Mouse (Mus musculus): ENCODE results near the gene Tspan4. TPM values are rescaled to one million over a fixed set of nuclear protein-coding genes. Genes with fewer than 3 reads are reported as not detected.
A peak's percentile ranks its signal among the peaks of the same experiment; 100 is the strongest.

Tspan4 gene
- total RNA-seq, 2 experiments from 2014 or later, result 27.3 to 44.1 TPM

DNA sequence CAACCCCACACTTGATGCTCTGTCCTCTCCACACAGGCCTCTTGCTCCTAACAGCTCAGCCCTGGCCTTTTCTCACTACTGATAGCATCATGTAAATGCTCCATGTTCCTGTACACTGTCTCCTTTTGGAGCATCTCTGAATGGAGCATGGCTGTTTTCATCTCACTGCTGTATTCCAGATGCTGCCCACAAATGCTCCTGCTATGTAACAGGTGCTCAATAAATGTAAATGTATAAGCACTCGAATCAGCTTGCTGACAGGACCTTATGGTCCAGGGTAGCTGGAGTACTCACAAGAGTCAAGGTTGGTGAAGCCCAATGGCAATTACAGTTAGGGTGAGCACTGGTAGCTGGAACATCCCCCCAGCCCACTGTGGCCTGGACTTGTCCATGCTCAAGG is 3.8 kb upstream of the Tspan4 start:
- intact Hi-C loops (cut with DNase I), result no loop called here
- no peak for DNase-seq

DNA sequence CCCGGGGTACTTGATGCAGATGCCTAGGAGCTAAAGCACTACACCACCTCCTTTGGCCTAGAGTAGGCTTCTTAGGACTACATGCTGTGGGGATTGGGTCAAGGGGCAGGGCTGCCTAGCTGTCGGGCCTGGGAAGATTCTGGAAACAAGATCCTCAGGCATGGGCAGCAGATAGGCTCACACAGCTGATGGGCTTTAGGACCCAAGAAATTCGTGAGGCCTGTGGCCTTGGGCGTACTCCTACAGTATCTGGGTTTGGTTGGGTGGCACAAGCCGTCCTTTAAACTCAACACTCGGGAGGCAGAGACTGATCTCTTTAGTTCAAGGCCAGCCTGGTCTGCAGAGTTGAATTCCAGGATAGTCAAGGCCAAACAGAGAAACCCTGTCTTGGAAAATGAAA is 2.8 kb upstream of the Tspan4 start:
- intact Hi-C loops (cut with DNase I), result no loop called here
- DNase-seq, result no peak

DNA sequence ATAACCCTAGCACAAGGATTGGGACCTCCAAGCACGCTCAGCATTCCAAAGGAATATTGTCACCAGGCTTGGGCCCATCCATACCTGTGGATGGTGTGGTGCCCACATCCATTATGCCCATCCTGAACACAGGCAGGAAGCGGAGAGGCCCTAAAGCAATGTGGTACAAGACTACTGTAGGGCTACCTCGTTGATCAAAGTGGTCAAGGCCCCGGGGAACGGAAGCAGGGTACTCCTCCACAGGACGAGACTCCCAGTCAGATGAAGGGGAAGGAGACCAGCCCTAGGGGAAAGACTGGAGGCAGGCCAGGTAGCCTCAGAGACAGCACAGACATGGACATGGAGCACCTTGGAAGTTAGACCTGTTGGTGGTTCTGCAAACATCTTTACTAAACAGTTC is 2.3 kb upstream of the Tspan4 start:
- intact Hi-C loops (cut with DNase I), result no loop called here
- no peak for DNase-seq

DNA sequence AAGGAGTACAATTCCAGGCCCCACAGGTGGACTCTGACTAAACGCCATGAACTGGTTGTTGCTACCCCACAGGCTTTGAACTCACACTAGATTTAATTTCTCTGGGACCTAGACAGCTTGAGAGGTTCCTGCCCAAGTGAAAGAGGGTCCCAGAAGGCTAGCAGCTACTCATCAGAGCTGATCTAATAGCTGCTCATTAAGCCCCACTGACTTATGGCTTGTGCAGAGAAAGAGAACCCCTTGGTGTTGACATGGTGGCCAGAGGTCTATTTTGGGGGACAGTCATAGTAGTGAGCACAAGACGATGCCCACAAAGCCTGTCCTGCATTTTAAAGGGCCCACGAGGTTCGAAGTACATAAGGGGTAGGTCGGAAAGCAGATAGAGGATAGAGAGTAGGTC is 880 bp upstream of the Tspan4 start:
- intact Hi-C loops (cut with DNase I), result no loop called here
- no peak for DNase-seq

DNA sequence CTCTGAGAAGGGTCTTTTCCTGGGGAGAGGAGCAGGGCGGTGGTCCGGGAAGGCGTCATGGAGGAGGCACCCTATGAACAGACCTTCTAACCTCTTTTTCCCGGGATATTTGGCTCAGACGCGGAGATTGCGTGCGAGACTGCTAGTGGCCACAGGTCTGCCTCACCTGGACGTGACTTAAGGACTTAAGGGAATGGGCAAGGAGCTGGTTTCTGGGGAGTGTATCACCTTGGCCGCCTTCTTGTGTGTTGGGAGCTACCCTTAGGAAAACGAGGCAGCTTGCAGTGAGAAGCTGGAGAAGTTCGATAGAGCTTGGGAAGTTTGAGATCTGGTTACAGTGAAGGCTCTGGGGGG is 742 bp downstream of the Tspan4 start:
- intact Hi-C loops (cut with DNase I), result no loop called here

DNA sequence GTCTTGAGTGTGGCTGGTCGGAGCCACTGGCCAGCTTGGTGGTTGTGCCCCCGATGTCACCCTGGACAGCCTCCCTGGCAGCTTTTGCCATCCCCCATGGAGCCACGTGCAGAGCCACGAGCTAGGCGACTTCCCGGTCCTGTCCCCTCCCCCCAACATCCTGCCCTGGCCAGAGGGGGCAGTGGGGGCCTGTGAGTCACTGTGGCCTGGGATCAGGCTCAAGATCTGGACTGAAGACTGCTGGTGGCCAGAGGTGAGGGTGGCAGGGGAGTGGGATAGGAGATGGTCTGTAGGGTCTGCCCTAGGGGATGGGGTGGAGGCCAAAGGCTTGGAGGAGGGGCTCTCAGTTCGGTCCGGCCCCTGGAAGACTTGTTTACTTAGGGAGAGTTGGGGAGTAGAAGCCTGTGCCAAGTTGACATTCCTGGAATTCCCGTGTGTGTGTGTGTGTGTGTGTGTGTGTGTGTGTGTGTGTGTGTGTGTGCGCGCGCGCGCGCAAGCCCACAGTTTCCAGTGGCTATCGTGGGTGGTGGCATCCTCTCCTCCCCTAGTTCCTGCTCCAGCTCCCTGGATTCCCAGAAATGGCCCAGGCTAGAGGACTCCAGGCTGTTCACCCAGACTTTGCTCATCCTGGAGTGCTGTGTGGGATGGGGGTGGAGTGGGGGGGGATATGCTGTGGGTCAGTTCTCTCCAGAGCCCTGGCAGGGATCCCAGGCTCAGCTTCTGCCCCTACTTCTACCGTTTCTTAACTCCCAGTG is 1.4 kb downstream of the Tspan4 start:
- intact Hi-C loops (cut with DNase I), result no loop called here
- peak; percentile 84 to 92 for DNase-seq

More for the DNA sequence above, 742 bp downstream of the Tspan4 start:
- DNase-seq, result peak in 1 of 2 experiments; percentile 43

DNA sequence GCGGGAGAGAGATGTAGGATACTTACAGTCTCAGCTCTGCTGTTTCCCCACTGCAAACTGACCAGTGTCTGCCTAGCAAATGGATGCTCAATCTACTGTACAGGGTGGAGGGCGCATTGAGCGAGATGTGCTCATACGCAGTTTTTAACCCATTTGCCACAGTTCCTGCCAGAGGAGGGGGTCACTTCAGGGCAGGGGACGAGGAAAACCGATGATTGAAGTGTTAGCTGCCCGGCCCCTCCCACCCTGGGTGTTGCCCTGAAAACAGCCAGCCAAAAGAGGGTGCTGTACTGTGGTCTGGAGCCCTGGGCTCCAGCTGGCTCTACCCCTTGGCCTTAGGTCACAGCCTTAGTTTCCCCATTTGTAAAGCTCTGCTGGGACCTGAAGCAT is 1.9 kb downstream of the Tspan4 start:
- intact Hi-C loops (cut with DNase I), result no loop called here
- no peak for DNase-seq

DNA sequence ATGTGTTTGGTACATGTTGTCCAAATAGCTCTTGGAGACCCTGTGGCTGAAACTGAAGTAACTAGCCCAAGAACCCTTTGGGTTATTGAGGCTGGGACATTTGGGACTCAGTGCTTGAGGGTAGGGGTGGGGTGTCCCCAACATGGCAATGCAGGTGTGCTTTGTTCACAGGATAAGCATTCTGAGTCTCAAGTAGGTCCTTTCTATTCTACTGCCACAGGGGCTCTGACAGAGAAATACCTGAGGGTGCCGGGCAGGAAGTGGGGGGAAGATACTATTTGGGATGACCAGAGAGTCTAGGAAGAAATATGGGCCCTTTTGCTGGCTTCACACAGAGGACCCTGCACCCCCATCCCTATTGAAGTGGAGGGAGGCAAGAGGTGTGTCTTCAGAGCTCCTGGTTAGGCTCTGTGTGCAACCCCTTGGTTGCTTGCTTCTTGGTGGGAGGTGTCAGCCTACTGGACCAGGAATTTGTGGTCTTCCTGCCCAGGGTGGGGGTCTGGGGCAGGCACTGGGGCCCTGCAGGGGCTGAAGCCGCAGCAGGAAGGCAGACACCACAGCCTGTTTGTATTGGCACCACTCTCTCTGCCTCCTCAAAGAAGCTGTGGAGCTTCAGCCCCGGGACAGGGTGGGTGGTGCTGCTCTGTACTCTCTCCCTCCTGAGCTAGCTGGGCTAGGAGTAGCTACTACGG is 2.7 kb downstream of the Tspan4 start:
- DNase-seq, result peak; percentile 27 to 33
- intact Hi-C loops (cut with DNase I), result no loop called here

DNA sequence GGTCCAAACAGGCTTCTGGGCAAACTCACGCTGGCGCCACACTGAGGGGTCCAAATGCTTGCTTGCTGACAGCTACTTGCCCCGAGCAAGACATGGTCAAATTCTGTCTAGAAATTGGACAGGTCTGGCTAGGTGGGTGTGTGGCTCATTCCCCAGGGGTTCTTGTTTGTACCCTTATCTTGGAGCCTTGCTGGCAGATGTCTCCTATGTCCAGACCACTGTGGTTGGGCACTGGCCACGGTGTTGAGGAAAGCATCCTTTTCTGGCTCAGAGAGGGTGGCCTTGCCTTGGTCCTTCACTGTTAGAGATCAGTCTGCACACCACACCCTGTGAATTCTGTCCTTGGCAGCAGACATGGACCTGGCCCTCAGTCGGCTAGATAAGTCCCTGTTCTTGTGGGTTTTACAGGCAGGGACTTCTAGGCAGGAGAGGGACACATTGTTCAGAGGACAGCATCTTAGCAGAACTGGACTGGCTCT is 3.3 kb downstream of the Tspan4 start:
- intact Hi-C loops (cut with DNase I), result no loop called here
- DNase-seq, result peak; percentile 35 to 42

DNA sequence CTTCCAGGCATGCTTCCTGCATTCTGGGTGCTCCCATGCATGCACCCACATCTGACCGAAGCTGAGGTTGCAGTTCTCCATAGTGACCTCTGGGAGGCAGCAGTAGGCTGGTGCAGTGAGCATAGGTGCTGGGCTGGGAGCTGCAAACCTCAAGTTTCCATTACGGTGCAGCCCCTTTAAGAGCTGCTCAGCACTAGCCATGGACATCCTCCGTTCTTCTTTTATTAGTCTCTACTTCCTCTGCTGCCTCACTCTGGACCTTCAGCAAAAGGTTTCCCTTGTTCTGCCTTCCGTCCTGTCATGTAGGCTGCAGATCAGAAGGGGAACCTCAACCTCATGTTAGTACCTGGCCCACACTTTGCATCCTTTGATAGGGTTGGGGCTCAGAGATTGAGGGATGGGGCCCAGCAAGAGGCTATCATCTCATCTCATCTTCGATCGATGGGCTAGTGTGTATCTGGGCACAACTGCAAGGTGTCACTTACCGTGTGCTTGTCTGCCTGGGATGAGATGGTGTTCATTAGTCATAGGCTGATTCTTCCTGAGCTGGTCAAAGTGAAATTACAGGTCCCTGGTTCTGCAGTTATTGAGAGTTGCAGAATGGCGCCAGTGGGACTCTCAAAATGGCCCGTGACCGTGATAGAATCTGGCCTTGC is 5.9 kb downstream of the Tspan4 start:
- intact Hi-C loops (cut with DNase I), result loop anchor here (1.0 to 10.0 kb wide), 3 partner anchors 44 to 444 kb away; no protein-coding TSS in a partner anchor
- peak; percentile 72 to 75 for DNase-seq

DNA sequence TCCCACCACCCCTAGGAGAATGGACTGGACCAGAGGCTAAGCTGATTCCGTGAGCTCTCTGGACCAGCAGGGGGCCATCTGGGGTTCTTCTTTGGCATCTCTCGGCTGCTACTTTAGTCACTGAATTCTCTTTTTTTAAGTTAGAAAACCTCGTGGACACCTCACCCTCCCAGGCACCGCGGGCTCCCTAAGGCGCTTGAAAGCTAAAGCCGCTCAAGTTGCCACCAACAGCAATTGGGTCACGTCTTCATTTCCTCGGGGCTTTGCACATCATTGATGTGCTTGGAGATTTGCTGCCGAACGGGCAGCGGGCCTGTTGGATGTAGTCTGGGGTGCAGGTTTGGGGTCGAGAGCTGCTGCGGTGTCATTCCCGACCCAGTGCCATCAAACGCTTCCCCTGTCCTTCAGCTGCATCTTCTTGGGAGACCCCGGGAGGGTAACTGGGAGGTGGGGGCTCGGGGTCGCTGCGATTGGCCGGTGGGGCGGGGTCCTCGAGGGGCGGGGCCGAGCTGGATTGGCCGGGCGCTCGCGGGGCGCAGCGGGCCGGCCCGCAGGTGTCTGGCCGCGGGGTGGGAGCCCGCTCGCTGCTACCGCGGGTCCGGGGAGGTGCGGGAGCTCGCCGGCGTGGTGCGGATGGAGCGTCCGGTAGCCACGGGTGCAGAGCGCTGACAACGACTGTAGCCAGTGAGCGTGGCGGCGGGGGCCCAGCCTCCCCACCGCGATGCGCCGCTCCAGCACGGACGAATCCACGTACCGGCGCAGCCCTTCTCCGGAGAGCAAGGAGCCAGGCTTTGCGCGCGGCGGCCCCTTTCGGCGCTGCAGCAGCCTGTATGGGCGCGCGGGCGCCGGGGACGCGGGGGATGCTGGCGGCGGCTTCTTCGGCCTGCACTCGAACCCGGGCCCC is 6.7 kb downstream of the Tspan4 start:
- DNase-seq, result peak; percentile 50 to 55
- intact Hi-C loops (cut with DNase I), result loop anchor here (1.0 to 10.0 kb wide), 2 partner anchors 44 to 443 kb away; no protein-coding TSS in a partner anchor

DNA sequence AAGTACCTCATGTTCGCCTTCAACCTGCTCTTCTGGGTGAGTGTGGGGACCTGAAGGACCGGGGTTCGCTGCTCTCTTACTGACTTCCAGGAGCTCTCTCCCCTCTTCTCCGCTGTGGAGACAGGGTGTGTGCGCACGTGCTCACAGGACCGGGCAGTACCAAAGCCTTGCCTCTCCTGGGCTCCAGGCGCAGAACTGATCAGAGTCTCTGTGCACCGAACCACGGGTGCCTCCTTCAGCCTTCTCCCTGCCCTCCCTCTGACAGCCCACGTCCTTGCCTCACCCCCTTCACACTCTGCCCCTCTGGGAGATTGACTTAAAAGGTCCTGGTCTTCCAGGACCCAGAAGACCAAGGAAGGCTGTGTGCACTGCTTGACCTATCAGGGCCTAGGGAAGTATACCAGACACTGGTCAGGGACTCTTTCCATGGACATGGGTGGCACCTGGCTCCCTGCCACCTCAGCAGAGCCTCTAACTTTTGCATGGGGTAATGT is 7.5 kb downstream of the Tspan4 start:
- DNase-seq, result no peak
- intact Hi-C loops (cut with DNase I), result loop anchor here (10.0 kb wide), 1 partner anchor 442 kb away; no protein-coding TSS in a partner anchor

DNA sequence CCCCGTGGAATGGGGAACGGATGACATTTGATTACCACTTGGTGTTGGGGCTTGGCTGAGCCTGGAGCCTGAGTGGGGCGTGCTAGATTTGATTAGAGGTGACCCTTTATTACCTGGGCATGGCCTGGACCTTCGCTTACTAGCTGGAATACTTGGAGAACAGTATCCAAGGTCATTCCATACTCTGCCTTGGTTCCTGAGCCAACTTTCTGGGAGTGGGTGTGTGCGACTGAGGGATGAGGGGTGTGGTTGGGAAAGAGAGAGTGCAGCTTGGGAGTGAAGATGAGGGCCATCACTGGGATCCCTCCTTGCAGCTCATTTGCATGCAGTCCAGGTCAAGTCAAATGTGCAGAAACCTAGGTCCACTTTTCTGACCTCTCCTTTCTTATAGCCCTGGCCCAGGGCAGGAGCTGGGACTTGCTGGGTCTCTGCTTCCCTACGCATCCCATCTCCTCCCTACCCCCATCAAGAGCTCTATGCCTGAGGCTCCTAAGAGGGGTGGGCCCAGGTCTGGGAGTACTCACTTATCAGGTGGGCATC is 8.1 kb downstream of the Tspan4 start:
- no peak for DNase-seq
- intact Hi-C loops (cut with DNase I), result loop anchor here (10.0 kb wide), 1 partner anchor 442 kb away; no protein-coding TSS in a partner anchor

DNA sequence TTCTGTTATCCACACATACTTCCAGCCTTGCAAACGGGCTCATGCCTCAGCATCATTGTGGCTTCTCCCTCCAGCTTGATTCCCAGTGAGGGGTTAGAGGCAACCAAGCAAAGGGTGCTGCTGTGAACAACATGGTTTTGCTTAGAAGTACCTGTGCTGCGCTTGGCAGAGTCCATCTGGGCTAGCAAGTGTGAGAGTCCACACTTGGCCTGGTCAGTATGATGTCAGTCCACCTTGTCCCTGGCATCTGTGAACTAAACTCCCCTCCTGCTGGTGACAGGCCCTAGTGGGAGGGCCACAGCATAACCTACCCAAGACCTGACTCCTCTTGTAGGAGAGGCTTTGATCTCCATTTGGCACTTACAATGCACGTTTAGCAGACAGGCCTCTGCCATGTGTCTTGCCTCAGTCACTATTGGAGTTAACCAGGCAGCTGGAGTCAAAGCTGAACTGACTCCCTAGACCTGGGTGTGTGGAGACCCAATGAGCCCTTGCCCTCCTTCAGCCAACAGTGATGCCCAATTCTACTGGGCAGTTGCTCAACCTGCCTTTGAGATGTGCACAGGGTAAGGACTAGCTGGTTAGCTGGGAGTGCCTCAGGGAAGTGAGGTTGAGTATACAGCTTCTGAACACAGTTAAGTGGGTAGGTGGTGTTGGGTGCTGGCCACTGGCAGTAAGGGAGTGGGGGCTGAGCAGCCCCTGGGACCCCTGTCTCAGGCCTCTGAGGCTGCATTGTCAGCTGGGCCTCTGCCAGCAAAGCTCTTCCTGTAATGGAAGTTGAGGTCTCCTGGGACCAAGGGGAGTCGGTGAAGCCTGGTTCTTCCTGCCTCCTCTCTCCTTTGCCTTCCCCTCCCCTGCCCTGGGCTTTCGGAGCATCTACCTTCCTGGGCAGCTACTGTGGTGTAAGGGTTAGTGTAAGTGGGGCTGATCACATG is 9.4 kb downstream of the Tspan4 start:
- DNase-seq, result no peak
- intact Hi-C loops (cut with DNase I), result loop anchor here (10.0 kb wide), 1 partner anchor 440 kb away; no protein-coding TSS in a partner anchor

DNA sequence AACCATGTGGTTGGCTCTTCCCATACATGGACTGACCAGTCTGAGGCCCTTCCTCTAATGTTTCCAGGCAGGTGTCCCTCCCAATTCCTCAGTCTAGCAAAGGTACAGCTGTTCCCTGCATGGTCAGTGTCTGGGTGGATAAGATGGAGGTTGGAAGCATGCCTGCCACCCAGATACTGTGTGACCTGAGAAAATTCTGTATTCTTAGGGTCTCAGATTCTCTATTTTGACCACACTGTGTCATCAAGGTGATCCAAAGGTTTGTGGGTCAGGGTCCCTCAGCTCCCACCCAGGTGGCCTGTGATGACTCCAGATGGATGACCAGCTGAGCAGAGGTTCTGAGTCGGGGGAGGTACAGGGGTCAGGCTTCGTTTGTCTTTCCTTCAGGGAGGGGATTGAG is 10.1 kb downstream of the Tspan4 start:
- DNase-seq, result no peak
- intact Hi-C loops (cut with DNase I), result loop anchor here (10.0 kb wide), 1 partner anchor 440 kb away; no protein-coding TSS in a partner anchor

DNA sequence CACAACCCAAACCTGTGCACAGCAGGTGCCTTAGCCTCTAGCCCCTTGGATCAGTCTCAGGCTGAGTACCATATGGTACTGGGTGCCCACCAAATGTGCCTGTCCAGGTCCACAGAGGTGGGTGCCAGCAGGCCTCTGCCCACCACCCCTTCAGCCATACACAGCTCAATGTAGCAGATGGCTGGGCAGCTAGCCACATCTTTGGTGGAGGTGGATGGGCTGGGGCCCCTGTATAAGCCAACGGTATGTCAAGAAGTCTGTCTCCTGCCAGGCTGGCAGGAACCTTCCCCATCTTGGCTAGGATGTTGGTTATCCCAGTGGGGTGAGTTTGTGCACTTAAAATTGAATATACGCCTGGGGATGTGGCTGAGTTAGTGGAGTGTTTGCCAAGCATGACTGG is 10.6 kb downstream of the Tspan4 start:
- DNase-seq, result no peak
- intact Hi-C loops (cut with DNase I), result loop anchor here (10.0 kb wide), 1 partner anchor 439 kb away; no protein-coding TSS in a partner anchor

DNA sequence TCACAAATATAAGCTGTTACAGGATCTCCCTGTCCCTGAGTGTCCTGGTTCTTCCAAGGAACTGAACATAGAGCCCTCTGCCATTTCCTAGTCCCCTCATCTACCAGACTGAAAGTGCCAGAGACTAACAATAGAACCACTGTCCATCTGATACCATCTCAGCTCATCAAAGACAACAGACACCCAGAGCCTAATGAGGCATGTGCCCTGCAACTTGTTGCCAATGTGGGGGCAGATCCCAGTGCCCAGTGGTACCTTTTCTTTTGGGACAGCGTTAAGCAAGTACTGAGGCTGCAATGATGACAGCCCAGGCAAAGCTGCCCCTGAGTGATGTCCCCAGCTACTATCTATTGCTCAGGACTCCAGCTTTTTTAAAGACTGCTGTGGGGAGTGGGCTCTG is 11.2 kb downstream of the Tspan4 start:
- intact Hi-C loops (cut with DNase I), result loop anchor here (10.0 kb wide), 1 partner anchor 439 kb away; no protein-coding TSS in a partner anchor
- DNase-seq, result no peak

DNA sequence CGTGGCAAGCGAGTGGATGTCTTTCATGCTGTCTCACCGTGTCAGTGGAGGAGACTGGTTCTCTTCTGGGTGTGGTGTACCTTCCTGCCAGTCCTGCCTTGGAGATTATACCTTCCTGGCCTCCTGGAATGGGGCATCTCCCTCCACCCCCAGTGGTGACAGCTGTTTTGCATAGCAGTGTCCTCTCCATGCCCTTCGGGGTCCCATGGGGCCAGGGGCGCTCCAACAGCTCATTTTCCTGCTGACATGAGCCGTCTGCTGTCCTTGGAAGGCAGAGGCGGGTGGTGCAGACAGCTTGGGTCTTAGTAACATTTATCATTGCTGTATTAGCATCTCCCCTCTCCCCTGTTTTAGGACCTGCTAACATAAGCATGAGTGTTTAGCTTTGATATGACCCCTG is 12.1 kb downstream of the Tspan4 start:
- DNase-seq, result no peak
- intact Hi-C loops (cut with DNase I), result loop anchor here (10.0 kb wide), 1 partner anchor 438 kb away; no protein-coding TSS in a partner anchor
